Mouse (Mus musculus): ENCODE measurements at regions not wholly inside any gene's neighbourhood (a gene's known extent, or its start where the extent isn't known, plus 50 kb on each side); places are given as distances from the start of the nearest gene placed in this dataset.

GRCm38 (mm10) chr15:88414206-88414605 lies 185.9 kb upstream of the Zdhhc25 start:
- Histone ChIP-seq H3K4me1 (ENCODE audit: control insufficient read depth in 1 of 2, insufficient read depth in 2 of 2, low read length in 2 of 2) (no peaks in the 10 kb centered on the region), H3K4me3 (ENCODE audit: control insufficient read depth in 1 of 2, insufficient read depth in 1 of 2, low read depth in 2 of 2, low read length in 2 of 2) (no peak overlapping the region), H3K27ac (ENCODE audit: control insufficient read depth, low read depth, low read length) (no peak overlapping the region), H3K9me3 (replicated peaks; ENCODE audit: insufficient read depth, low read length) (no peaks in the 10 kb centered on the region), H3K36me3 (ENCODE audit: control insufficient read depth in 1 of 2, insufficient read depth in 2 of 2, low read length in 2 of 2) (no peaks in the 10 kb centered on the region), H3K9ac (ENCODE audit: control insufficient read depth, low read depth, low read length, poor library complexity, severe bottlenecking) (no peak overlapping the region), H3K27me3 (ENCODE audit: control insufficient read depth in 1 of 2, insufficient read depth in 2 of 2, low read length in 2 of 2) (no peaks in the 10 kb centered on the region), H3K79me2 (ENCODE audit: control insufficient read depth, insufficient read depth, low read length, poor library complexity) (no peaks in the 10 kb centered on the region)
- DNase-seq (ENCODE audit: low read depth, low spot score), result no peak
- TF ChIP-seq TAL1 (IDR thresholded peaks at IDR 0.05; ENCODE audit: low read length) (no peak), RAD21 (IDR thresholded peaks at IDR 0.05; ENCODE audit: low read depth, low read length) (no peak), GABPA (IDR thresholded peaks at IDR 0.05; ENCODE audit: low read depth, low read length) (no peak), ZC3H11A (IDR thresholded peaks at IDR 0.05; ENCODE audit: low read depth, low read length) (no peak), MYB (IDR thresholded peaks at IDR 0.05; ENCODE audit: low read depth, low read length) (no peak), SIN3A (IDR thresholded peaks at IDR 0.05; ENCODE audit: low read length) (no peak), USF2 (IDR thresholded peaks at IDR 0.05; ENCODE audit: borderline replicate concordance in 1 of 2, insufficient read depth in 1 of 2, low read depth in 1 of 2, low read length in 2 of 2) (no peak), NELFE (IDR thresholded peaks at IDR 0.05; ENCODE audit: low read depth, low read length) (no peak), ETS1 (IDR thresholded peaks at IDR 0.05; ENCODE audit: low read depth, low read length) (no peak), EP300 (IDR thresholded peaks at IDR 0.05; ENCODE audit: low read depth in 1 of 2, low read length in 2 of 2) (no peak), POLR2AphosphoS2 (IDR thresholded peaks at IDR 0.05; ENCODE audit: low read length) (no peak), CTCF (IDR thresholded peaks at IDR 0.05 in 2 of 3, conservative IDR thresholded peaks at IDR 0.05 in 1 of 3; ENCODE audit: control insufficient read depth in 1 of 3, insufficient read depth in 1 of 3, low read depth in 2 of 3, low read length in 3 of 3, poor library complexity in 1 of 3, severe bottlenecking in 1 of 3) (no peak)

- H3K4me3 ChIP-seq (ENCODE audit: control insufficient read depth in 1 of 2, insufficient read depth in 1 of 2, low read depth in 2 of 2, low read length in 2 of 2), result no peak overlapping the region
- H3K27ac ChIP-seq (ENCODE audit: control insufficient read depth, low read depth, low read length), result no peak overlapping the region
- DNase-seq (ENCODE audit: low read depth, low spot score), result no peak
- no peaks in the 10 kb centered on the region for H3K36me3 ChIP-seq (ENCODE audit: control insufficient read depth in 1 of 2, insufficient read depth in 2 of 2, low read length in 2 of 2)
- no peak overlapping the region for H3K9ac ChIP-seq (ENCODE audit: control insufficient read depth, low read depth, low read length, poor library complexity, severe bottlenecking)
- H3K9me3 ChIP-seq (replicated peaks; ENCODE audit: insufficient read depth, low read length), result no peaks in the 10 kb centered on the region
- H3K4me1 ChIP-seq (ENCODE audit: control insufficient read depth in 1 of 2, insufficient read depth in 2 of 2, low read length in 2 of 2), result no peaks in the 10 kb centered on the region
- TF ChIP-seq ZMIZ1 (IDR thresholded peaks at IDR 0.05; ENCODE audit: low read depth, low read length), result no peak
- no peak for TF ChIP-seq E2F4 (IDR thresholded peaks at IDR 0.05; ENCODE audit: borderline replicate concordance, low read depth, low read length)
- H3K27me3 ChIP-seq (ENCODE audit: control insufficient read depth in 1 of 2, insufficient read depth in 2 of 2, low read length in 2 of 2), result no peaks in the 10 kb centered on the region
- H3K79me2 ChIP-seq (ENCODE audit: control insufficient read depth, insufficient read depth, low read length, poor library complexity), result no peaks in the 10 kb centered on the region
Observed at GRCm38 (mm10) chr15:88418881-88419280, 181.2 kb upstream of the Zdhhc25 start.

- TF ChIP-seq E2F4 (IDR thresholded peaks at IDR 0.05; ENCODE audit: borderline replicate concordance, low read depth, low read length), result no peak
- TF ChIP-seq UBTF (IDR thresholded peaks at IDR 0.05; ENCODE audit: borderline replicate concordance, insufficient read depth, low read depth, low read length), result no peak
- TF ChIP-seq ELF1 (IDR thresholded peaks at IDR 0.05; ENCODE audit: low read depth, low read length), result no peak
- no peak for TF ChIP-seq BHLHE40 (IDR thresholded peaks at IDR 0.05; ENCODE audit: borderline replicate concordance, low read depth, low read length)
- no peak for TF ChIP-seq ZNF384 (IDR thresholded peaks at IDR 0.05; ENCODE audit: low read depth, low read length)
- no peak for TF ChIP-seq HCFC1 (IDR thresholded peaks at IDR 0.05; ENCODE audit: low read depth, low read length)
- TF ChIP-seq MAX (IDR thresholded peaks at IDR 0.05; ENCODE audit: low read length), result no peak
- no peak for TF ChIP-seq MXI1 (IDR thresholded peaks at IDR 0.05; ENCODE audit: low read depth, low read length)
- TF ChIP-seq RAD21 (IDR thresholded peaks at IDR 0.05; ENCODE audit: low read depth, low read length), result no peak
- no peak for TF ChIP-seq POLR2AphosphoS2 (IDR thresholded peaks at IDR 0.05; ENCODE audit: low read length)
- TF ChIP-seq SMC3 (IDR thresholded peaks at IDR 0.05; ENCODE audit: low read depth, low read length), result no peak
- TF ChIP-seq KAT2A (conservative IDR thresholded peaks at IDR 0.05; ENCODE audit: low read depth, low read length), result no peak
- TF ChIP-seq MYB (IDR thresholded peaks at IDR 0.05; ENCODE audit: low read depth, low read length), result no peak
- no peak for TF ChIP-seq TAL1 (IDR thresholded peaks at IDR 0.05; ENCODE audit: low read length)
- no peak for TF ChIP-seq ZMIZ1 (IDR thresholded peaks at IDR 0.05; ENCODE audit: low read depth, low read length)
- TF ChIP-seq MAZ (IDR thresholded peaks at IDR 0.05; ENCODE audit: low read depth, low read length), result no peak
- TF ChIP-seq NRF1 (IDR thresholded peaks at IDR 0.05; ENCODE audit: insufficient read depth, low read depth, low read length, poor library complexity, severe bottlenecking), result no peak
- H3K4me3 ChIP-seq (ENCODE audit: control insufficient read depth in 1 of 2, insufficient read depth in 1 of 2, low read depth in 2 of 2, low read length in 2 of 2), result no peak overlapping the region
- H3K27ac ChIP-seq (ENCODE audit: control insufficient read depth, low read depth, low read length), result no peak overlapping the region
- H3K4me1 ChIP-seq (ENCODE audit: control insufficient read depth in 1 of 2, insufficient read depth in 2 of 2, low read length in 2 of 2), result no peaks in the 10 kb centered on the region
- DNase-seq (ENCODE audit: low read depth, low spot score), result no peak
- no peaks in the 10 kb centered on the region for H3K79me2 ChIP-seq (ENCODE audit: control insufficient read depth, insufficient read depth, low read length, poor library complexity)
- H3K27me3 ChIP-seq (ENCODE audit: control insufficient read depth in 1 of 2, insufficient read depth in 2 of 2, low read length in 2 of 2), result no peaks in the 10 kb centered on the region
- no peak overlapping the region for H3K9ac ChIP-seq (ENCODE audit: control insufficient read depth, low read depth, low read length, poor library complexity, severe bottlenecking)
- no peaks in the 10 kb centered on the region for H3K36me3 ChIP-seq (ENCODE audit: control insufficient read depth in 1 of 2, insufficient read depth in 2 of 2, low read length in 2 of 2)
- no peaks in the 10 kb centered on the region for H3K9me3 ChIP-seq (replicated peaks; ENCODE audit: insufficient read depth, low read length)
Observed at GRCm38 (mm10) chr15:88428441-88428840, 171.7 kb upstream of the Zdhhc25 start.
